Mouse (Mus musculus) heart, embryonic 14.5 days (tissue): ENCODE measurements around the gene Spem1. TPM values are rescaled to one million over a fixed set of nuclear protein-coding genes. Genes with fewer than 3 reads are reported as not detected.

Experiments used
- ATAC-seq: fragments of 200-750 bp; cut with Nextera tagmentation; 2 replicates; pipeline ENCODE4 v1.8.0; 2017; ENCODE audit warnings: low read depth, moderate TSS enrichment; ENCODE audit not compliant: insufficient number of reproducible peaks, insufficient read depth, low FRiP score
- H3K27ac ChIP-seq, 2 experiments: fragments of 200-500 bp in 1 of 2; fragments of 300-500 bp in 1 of 2; sonication (generic) in 1 of 2; replicated peaks in 1 of 2; 2 replicates each; pipeline ENCODE4 v1.5.1; 2012 to 2014; ENCODE audit warnings: low read depth in 2 of 2, low read length in 2 of 2, control low read depth in 1 of 2, mild to moderate bottlenecking in 1 of 2, mixed read lengths in 1 of 2; ENCODE audit not compliant: control insufficient read depth in 1 of 2, insufficient read depth in 1 of 2
- H3K27me3 ChIP-seq: fragments of 300-500 bp; sonication (generic); 2 replicates; pipeline ENCODE4 v1.6.1; 2014; ENCODE audit warnings: mild to moderate bottlenecking, low read length, control low read depth; ENCODE audit not compliant: control insufficient read depth, insufficient read depth
- H3K36me3 ChIP-seq: fragments of 300-500 bp; sonication (generic); 2 replicates; pipeline ENCODE4 v1.6.1; 2014; ENCODE audit warnings: mild to moderate bottlenecking, control low read depth, low read length, mixed read lengths; ENCODE audit not compliant: control insufficient read depth, insufficient read depth
- H3K4me1 ChIP-seq, 2 experiments: fragments of 200-500 bp in 1 of 2; fragments of 300-500 bp in 1 of 2; sonication (generic) in 1 of 2; 2 replicates each; pipeline ENCODE4 v1.6.1; 2012 to 2014; ENCODE audit warnings: low read length in 2 of 2, control low read depth in 1 of 2, mixed read lengths in 1 of 2; ENCODE audit not compliant: control insufficient read depth in 2 of 2, insufficient read depth in 2 of 2
- H3K4me2 ChIP-seq: fragments of 300-500 bp; sonication (generic); 2 replicates; pipeline ENCODE4 v1.6.1; 2014; ENCODE audit warnings: mild to moderate bottlenecking, low read length
- H3K4me3 ChIP-seq, 2 experiments: fragments of 200-500 bp in 1 of 2; fragments of 300-500 bp in 1 of 2; sonication (generic) in 1 of 2; 2 replicates each; pipeline ENCODE4 v1.5.1; 2012 to 2014; ENCODE audit warnings: low read length in 2 of 2, mild to moderate bottlenecking in 2 of 2, control low read depth in 1 of 2, low read depth in 1 of 2, moderate library complexity in 1 of 2; ENCODE audit not compliant: control insufficient read depth in 1 of 2, insufficient read depth in 1 of 2
- H3K9ac ChIP-seq: fragments of 300-500 bp; sonication (generic); 2 replicates; pipeline ENCODE4 v1.6.1; 2014; ENCODE audit warnings: mild to moderate bottlenecking, low read length
- H3K9me3 ChIP-seq: fragments of 300-500 bp; sonication (generic); 2 replicates; pipeline ENCODE4 v1.6.1; 2016; ENCODE audit warnings: low read length, control low read depth; ENCODE audit not compliant: control insufficient read depth
- WGBS: fragments of 180-500 bp; shearing (Covaris S2); extraction: QIAGEN DNeasy Blood & Tissue Kit; methylation state at CpG from one replicate; pipeline ENCODE4 v1.1.7; 2014; 5-methylcytosine and 5-hydroxymethylcytosine counted together
- polyA plus RNA-seq: library from polyadenylated mRNA; unstranded; fragments of >200 nt; fragmentation: Nextera tagmentation; extraction: Ambion mirVana; gene quantifications from 2 replicates; pipeline ENCODE4 v1.2.1, GENCODE M21; 2014

The Spem1 gene
- polyA plus RNA-seq, 1 experiment from 2014 or later: not detected

GRCm38 (mm10) chr11:69818365-69818764, 3.6 kb downstream of the Spem1 start, which contains the start of gene Spem2:
Gene Spem2, minus strand, starts transcription at chr11:69818465.
- Histone ChIP-seq H3K4me2 (no peak within 1 kb of the TSS), H3K36me3 (no peaks in the 10 kb centered on the region), H3K4me1 (no peaks in the 10 kb centered on the region), H3K9me3 (0 out of 2 replicates have a peak, but pooled peaks cover 4% of the 10 kb centered on the region), H3K9ac (no peak within 1 kb of the TSS), H3K4me3 (no peak within 1 kb of the TSS), H3K27me3 (no peaks in the 10 kb centered on the region), H3K27ac (no peak within 1 kb of the TSS)
- WGBS: 75% methylated on average over 2 of the region's 2 CpGs
- ATAC-seq: no peak

- no peak for ATAC-seq
- Histone ChIP-seq H3K4me3 (no peak overlapping the region), H3K27ac (no peak overlapping the region), H3K27me3 (no peaks in the 10 kb centered on the region), H3K4me2 (no peak overlapping the region), H3K9ac (no peak overlapping the region), H3K4me1 (no peaks in the 10 kb centered on the region), H3K9me3 (0 out of 2 replicates have a peak, but pooled peaks cover 4% of the 10 kb centered on the region), H3K36me3 (no peaks in the 10 kb centered on the region)
- 86% methylated on average over 12 of the region's 12 CpGs for WGBS
Observed at GRCm38 (mm10) chr11:69816520-69816919, 5.5 kb downstream of the Spem1 start.

GRCm38 (mm10) chr11:69815155-69815554, 6.8 kb downstream of the Spem1 start, which contains the start of gene Gm39566:
Gene Gm39566, minus strand, starts transcription at chr11:69815298.
- Histone ChIP-seq H3K4me3 (no peak within 1 kb of the TSS), H3K9me3 (0 out of 2 replicates have a peak, but pooled peaks cover 4% of the 10 kb centered on the region), H3K27ac (no peak within 1 kb of the TSS), H3K36me3 (no peaks in the 10 kb centered on the region), H3K4me1 (no peaks in the 10 kb centered on the region), H3K9ac (no peak within 1 kb of the TSS), H3K27me3 (no peaks in the 10 kb centered on the region), H3K4me2 (no peak within 1 kb of the TSS)
- 58% methylated on average over 10 of the region's 10 CpGs for WGBS
- no peak for ATAC-seq

- no peaks in the 10 kb centered on the region for H3K36me3 ChIP-seq
- no peak overlapping the region for H3K4me2 ChIP-seq
- no peak overlapping the region for H3K4me3 ChIP-seq
- ATAC-seq: no peak
- H3K27ac ChIP-seq: no peak overlapping the region
- H3K4me1 ChIP-seq: no peaks in the 10 kb centered on the region
- peaks cover 8% of the 10 kb centered on the region; the same call in 1 of the 2 replicates for H3K27me3 ChIP-seq
- peaks cover 5% of the 10 kb centered on the region; the same call in 1 of the 2 replicates for H3K9me3 ChIP-seq
- H3K9ac ChIP-seq: no peak overlapping the region
Observed at GRCm38 (mm10) chr11:69810280-69810679, 11.7 kb downstream of the Spem1 start.

- Histone ChIP-seq H3K27ac (no peak overlapping the region), H3K9me3 (peaks cover 5% of the 10 kb centered on the region; the same call in 1 of the 2 replicates), H3K4me3 (no peak overlapping the region), H3K27me3 (peaks cover 12% of the 10 kb centered on the region; the same call in 1 of the 2 replicates), H3K9ac (no peak overlapping the region), H3K4me1 (peaks cover 15 to 16% of the 10 kb centered on the region in 2 experiments; a peak in 3 of 4 replicates), H3K4me2 (no peak overlapping the region), H3K36me3 (no peaks in the 10 kb centered on the region)
- 77% methylated on average over 2 of the region's 2 CpGs for WGBS
- ATAC-seq: no peak
Observed at GRCm38 (mm10) chr11:69807641-69808040, 14.3 kb downstream of the Spem1 start.

- peaks cover 5% of the 10 kb centered on the region; the same call in 1 of the 2 replicates for H3K9me3 ChIP-seq
- no peak overlapping the region for H3K4me3 ChIP-seq
- WGBS: 80% methylated on average over 4 of the region's 4 CpGs
- no peak for ATAC-seq
- H3K4me2 ChIP-seq: no peak overlapping the region
- H3K27me3 ChIP-seq: peaks cover 18% of the 10 kb centered on the region; the same call in 1 of the 2 replicates
- H3K4me1 ChIP-seq: peaks cover 15 to 27% of the 10 kb centered on the region in 2 experiments
- H3K36me3 ChIP-seq: no peaks in the 10 kb centered on the region
- no peak overlapping the region for H3K9ac ChIP-seq
- H3K27ac ChIP-seq: no peak overlapping the region
Observed at GRCm38 (mm10) chr11:69806378-69806777, 15.6 kb downstream of the Spem1 start.

GRCm38 (mm10) chr11:69804972-69805909, 16.7 kb downstream of the Spem1 start, which contains the start of gene Tmem102:
Gene Tmem102, minus strand, starts transcription at chr11:69805624.
- H3K27me3 ChIP-seq: peaks cover 18% of the 10 kb centered on the region; the same call in 1 of the 2 replicates
- H3K4me3 ChIP-seq: peak within 1 kb of the TSS; percentile 9 to 46; a peak in 3 of 4 replicates
- H3K36me3 ChIP-seq: no peaks in the 10 kb centered on the region
- peaks cover 5% of the 10 kb centered on the region; the same call in 1 of the 2 replicates for H3K9me3 ChIP-seq
- peak within 1 kb of the TSS; percentile 95 for H3K4me2 ChIP-seq
- no peak for ATAC-seq
- peaks cover 17 to 38% of the 10 kb centered on the region in 2 experiments for H3K4me1 ChIP-seq
- H3K27ac ChIP-seq: no peak within 1 kb of the TSS
- WGBS: 14% methylated on average over 29 of the region's 29 CpGs
- peak within 1 kb of the TSS; percentile 69 for H3K9ac ChIP-seq
